In the genomic region with DNA sequence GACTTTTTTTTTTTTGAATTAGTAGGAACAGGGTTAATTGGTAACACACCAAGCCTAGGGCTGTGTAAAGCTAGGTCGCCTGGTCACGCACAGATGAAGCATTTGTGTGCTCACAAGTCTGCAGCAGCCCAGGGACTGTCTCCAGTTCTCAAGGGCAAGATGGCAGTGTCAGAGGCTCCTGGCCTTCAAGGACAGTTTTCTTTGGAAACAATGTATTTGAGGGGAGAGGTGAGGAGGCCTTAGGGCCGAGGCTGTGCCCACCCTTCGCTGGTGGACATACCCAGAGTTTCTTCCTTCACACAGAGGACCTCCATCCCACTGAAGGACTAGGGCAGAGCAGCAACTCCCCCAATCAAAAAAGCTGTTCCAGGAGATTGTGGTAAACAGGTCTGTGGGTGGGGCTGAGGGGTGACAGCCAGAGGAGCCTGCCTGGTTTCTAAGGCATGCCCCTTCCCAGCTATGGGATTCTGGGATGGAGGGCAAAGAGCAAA, we compare ENCODE assay signal across 8 mouse cellular contexts. TPM values are rescaled to one million over a fixed set of nuclear protein-coding genes. Genes with fewer than 3 reads are reported as not detected.
DNase-seq lines count a peak whose midpoint lies in the region; ATAC-seq and TF ChIP-seq lines count a peak whose summit lies in the region.

No protein-coding gene starts in this region.

- ATAC-seq in erythroblast, adult 5-6 weeks (replicated peaks; ENCODE audit: low FRiP score, poor library complexity, severe bottlenecking) = 0 out of 2 replicates have a peak, but pooled peaks have one; percentile 10
- ATAC-seq in intestine, embryonic 15.5 days = no peak
- ATAC-seq in liver, postnatal 0 days = peak; percentile 6; the same call in 1 of the 2 replicates
- no peak for ATAC-seq in stomach, postnatal 0 days (ENCODE audit: low FRiP score, low TSS enrichment)

- peak overlapping the region; percentile 74 for H3K4me2 ChIP-seq in intestine, embryonic 15.5 days (replicated peaks)
- peak overlapping the region; percentile 84 for H3K4me2 ChIP-seq in liver, postnatal 0 days (ENCODE audit: low read depth, low read length)
- peak overlapping the region; percentile 79 for H3K4me2 ChIP-seq in stomach, postnatal 0 days (replicated peaks; ENCODE audit: low read depth)

- H3K4me3 ChIP-seq in intestine, embryonic 15.5 days (replicated peaks) = peak overlapping the region; percentile 40
- peak overlapping the region; percentile 58 for H3K4me3 ChIP-seq in liver, postnatal 0 days (ENCODE audit: low read depth, low read length)
- H3K4me3 ChIP-seq in stomach, postnatal 0 days (ENCODE audit: low read depth, low read length) = no peak overlapping the region

- 61% methylated on average over 4 of the region's 4 CpGs for WGBS in intestine, embryonic 15.5 days
- WGBS in liver, postnatal 0 days (ENCODE audit: insufficient replicate concordance) = 52% methylated on average over 4 of the region's 4 CpGs
- 30% methylated on average over 4 of the region's 4 CpGs for WGBS in stomach, postnatal 0 days

- peak overlapping the region; percentile 43 for H3K9ac ChIP-seq in intestine, embryonic 15.5 days
- peak overlapping the region; percentile 72 for H3K9ac ChIP-seq in liver, postnatal 0 days (replicated peaks)
- H3K9ac ChIP-seq in stomach, postnatal 0 days (ENCODE audit: low read length) = peak overlapping the region; percentile 73

- H3K27me3 ChIP-seq in intestine, embryonic 15.5 days (replicated peaks) = no peaks in the 10 kb centered on the region
- H3K27me3 ChIP-seq in liver, postnatal 0 days (ENCODE audit: insufficient read depth, low read length) = no peaks in the 10 kb centered on the region
- no peaks in the 10 kb centered on the region for H3K27me3 ChIP-seq in stomach, postnatal 0 days (ENCODE audit: control insufficient read depth, insufficient read depth, low read length)

- TF ChIP-seq CTCF in liver, postnatal 0 days (IDR thresholded peaks at IDR 0.05; ENCODE audit: low read depth) = no peak
- no peak for TF ChIP-seq CTCF in stomach, postnatal 0 days (IDR thresholded peaks at IDR 0.05; ENCODE audit: low read depth)

- peak overlapping the region; percentile 99 for H3K27ac ChIP-seq in intestine, embryonic 15.5 days
- peak overlapping the region; percentile 100 for H3K27ac ChIP-seq in liver, postnatal 0 days (ENCODE audit: low read depth)
- peak overlapping the region; percentile 100 for H3K27ac ChIP-seq in stomach, postnatal 0 days (replicated peaks)

- no peaks in the 10 kb centered on the region for H3K9me3 ChIP-seq in intestine, embryonic 15.5 days
- H3K9me3 ChIP-seq in liver, postnatal 0 days (ENCODE audit: low read length) = no peaks in the 10 kb centered on the region
- H3K9me3 ChIP-seq in stomach, postnatal 0 days (ENCODE audit: control insufficient read depth, low read length) = no peaks in the 10 kb centered on the region

- H3K36me3 ChIP-seq in intestine, embryonic 15.5 days = peaks cover 3% of the 10 kb centered on the region; the same call in 1 of the 2 replicates
- peaks cover 8% of the 10 kb centered on the region; the same call in 1 of the 2 replicates for H3K36me3 ChIP-seq in liver, postnatal 0 days (replicated peaks; ENCODE audit: insufficient read depth, low read length)
- H3K36me3 ChIP-seq in stomach, postnatal 0 days (ENCODE audit: control insufficient read depth, insufficient read depth, low read length) = peaks cover 2% of the 10 kb centered on the region; the same call in 1 of the 2 replicates

- DNase-seq in cerebellum, adult 11 months = peak; percentile 51
- no peak for DNase-seq in cerebellum, postnatal 4 days (ENCODE audit: low spot score in 2 of 2)
- peak; percentile 58 for DNase-seq in NIH3T3 (ENCODE audit: low read depth)
- DNase-seq in liver, postnatal 0 days = peak; percentile 63
- DNase-seq in stomach, postnatal 0 days (ENCODE audit: low spot score) = peak; percentile 50
- DNase-seq in frontal cortex, postnatal 36 days (ENCODE audit: low spot score in 2 of 2) = no peak

- peaks cover 71% of the 10 kb centered on the region for H3K4me1 ChIP-seq in intestine, embryonic 15.5 days (replicated peaks)
- H3K4me1 ChIP-seq in liver, postnatal 0 days (ENCODE audit: insufficient read depth) = peaks cover 68% of the 10 kb centered on the region
- peaks cover 23% of the 10 kb centered on the region for H3K4me1 ChIP-seq in stomach, postnatal 0 days (replicated peaks; ENCODE audit: control insufficient read depth, insufficient read depth)

- TF ChIP-seq EP300 in liver, postnatal 0 days (IDR thresholded peaks at IDR 0.05; ENCODE audit: low read depth) = no peak
- TF ChIP-seq EP300 in stomach, postnatal 0 days (optimal IDR thresholded peaks at IDR 0.05) = no peak

RNA-seq across cellular contexts. Expression of gene Frmd8, which starts 27.7 kb away (rescaled TPM):
- 5.4 and 6.0 TPM in 2 replicates for total RNA-seq in erythroblast, adult 5-6 weeks (2015; ENCODE audit: low replicate concordance)
- total RNA-seq in erythroblast, adult 5-6 weeks (2017; ENCODE audit: low replicate concordance) = 4.2 and 6.8 TPM in 2 replicates
- 26.9 and 28.0 TPM in 2 replicates for polyA plus RNA-seq in intestine, embryonic 15.5 days (2015; fragmentation: Nextera tagmentation; extraction: Ambion mirVana)
- polyA plus RNA-seq in liver, postnatal 0 days (2015; fragmentation: Nextera tagmentation; extraction: Ambion mirVana) = 8.5 and 9.0 TPM in 2 replicates
- polyA plus RNA-seq in stomach, postnatal 0 days (2015; fragmentation: Nextera tagmentation; extraction: Ambion mirVana) = 13.8 and 18.8 TPM in 2 replicates

RNA-seq across cellular contexts. Expression of gene Slc25a45, which starts 30.3 kb away (rescaled TPM):
- 14.0 and 14.6 TPM in 2 replicates for total RNA-seq in erythroblast, adult 5-6 weeks (2015; ENCODE audit: low replicate concordance)
- total RNA-seq in erythroblast, adult 5-6 weeks (2017; ENCODE audit: low replicate concordance) = 10.0 and 11.3 TPM in 2 replicates
- 3.5 and 4.2 TPM in 2 replicates for polyA plus RNA-seq in intestine, embryonic 15.5 days (2015; fragmentation: Nextera tagmentation; extraction: Ambion mirVana)
- polyA plus RNA-seq in liver, postnatal 0 days (2015; fragmentation: Nextera tagmentation; extraction: Ambion mirVana) = 8.4 and 9.1 TPM in 2 replicates
- polyA plus RNA-seq in stomach, postnatal 0 days (2015; fragmentation: Nextera tagmentation; extraction: Ambion mirVana) = 2.9 and 3.2 TPM in 2 replicates

RNA-seq across cellular contexts. Expression of gene Tigd3, which starts 46.6 kb away (rescaled TPM):
- total RNA-seq in erythroblast, adult 5-6 weeks (2015; ENCODE audit: low replicate concordance) = 0.38 and 1.0 TPM in 2 replicates
- total RNA-seq in erythroblast, adult 5-6 weeks (2017; ENCODE audit: low replicate concordance) = 3.1 and 6.1 TPM in 2 replicates
- 1.9 and 2.7 TPM in 2 replicates for polyA plus RNA-seq in intestine, embryonic 15.5 days (2015; fragmentation: Nextera tagmentation; extraction: Ambion mirVana)
- polyA plus RNA-seq in liver, postnatal 0 days (2015; fragmentation: Nextera tagmentation; extraction: Ambion mirVana) = 1.5 and 1.7 TPM in 2 replicates
- polyA plus RNA-seq in stomach, postnatal 0 days (2015; fragmentation: Nextera tagmentation; extraction: Ambion mirVana) = 0.77 and 1.0 TPM in 2 replicates

Comparison
In these comparisons a context has a peak if more than half of its experiments do, and no peak if none do; other contexts are left out.
1. DNase-seq: peak in cerebellum, adult 11 months (single experiment), NIH3T3 (single experiment), liver, postnatal 0 days (single experiment) and stomach, postnatal 0 days (single experiment); none in cerebellum, postnatal 4 days (0 of 2) and frontal cortex, postnatal 36 days (0 of 2).
2. ATAC-seq: peak in erythroblast, adult 5-6 weeks (single experiment) and liver, postnatal 0 days (single experiment); none in intestine, embryonic 15.5 days (single experiment) and stomach, postnatal 0 days (single experiment).
3. Peak in every context shown above with its lines, with median percentiles within 50 percentile points of each other: H3K27ac ChIP-seq, H3K4me2 ChIP-seq and H3K9ac ChIP-seq.